Mouse (Mus musculus) MEL (cell line): Measurements from ENCODE around the gene Flnb. TPM values are rescaled to one million over a fixed set of nuclear protein-coding genes. Genes with fewer than 3 reads are reported as not detected.

Experiments
- DNase-seq: peaks from one replicate; pipeline ENCODE4 v3.0.0; 2011; ENCODE audit warnings: low read depth, low spot score
- H3K27ac ChIP-seq: 2 replicates; pipeline ENCODE4 v1.5.1; 2012; ENCODE audit warnings: low read depth, mild to moderate bottlenecking, control low read depth, low read length, moderate library complexity; ENCODE audit not compliant: control insufficient read depth
- H3K27me3 ChIP-seq, 2 experiments: fragments of 150-350 bp in 1 of 2; sonication (generic) in 1 of 2; 2 replicates each; pipeline ENCODE4 v1.6.1; 2012; ENCODE audit warnings: low read length in 2 of 2, mild to moderate bottlenecking in 2 of 2, improper control_type of control experiment in 1 of 2, moderate library complexity in 1 of 2; ENCODE audit not compliant: insufficient read depth in 2 of 2, control insufficient read depth in 1 of 2
- H3K36me3 ChIP-seq, 2 experiments: 2 replicates each; pipeline ENCODE4 v1.6.1; 2012 to 2014; ENCODE audit warnings: low read length in 2 of 2, improper control_type of control experiment in 1 of 2, inconsistent platforms in 1 of 2, mild to moderate bottlenecking in 1 of 2; ENCODE audit not compliant: insufficient read depth in 2 of 2, control insufficient read depth in 1 of 2
- H3K4me1 ChIP-seq, 2 experiments: fragments of 150-350 bp in 1 of 2; sonication (generic) in 1 of 2; 2 replicates each; pipeline ENCODE4 v1.6.1; 2012; ENCODE audit warnings: low read length in 2 of 2, improper control_type of control experiment in 1 of 2, mild to moderate bottlenecking in 1 of 2; ENCODE audit not compliant: insufficient read depth in 2 of 2, control insufficient read depth in 1 of 2
- H3K4me3 ChIP-seq, 2 experiments: fragments of 150-350 bp in 1 of 2; sonication (generic) in 1 of 2; 2 replicates each; pipeline ENCODE4 v1.5.1; 2012; ENCODE audit warnings: low read depth in 2 of 2, low read length in 2 of 2, mild to moderate bottlenecking in 2 of 2, moderate library complexity in 2 of 2, control low read depth in 1 of 2, improper control_type of control experiment in 1 of 2; ENCODE audit not compliant: control insufficient read depth in 1 of 2, insufficient read depth in 1 of 2
- H3K79me2 ChIP-seq: 2 replicates; pipeline ENCODE4 v1.6.1; 2012; ENCODE audit warnings: mild to moderate bottlenecking, low read length, moderate library complexity; ENCODE audit not compliant: control insufficient read depth, poor library complexity, insufficient read depth
- H3K9ac ChIP-seq: 2 replicates; pipeline ENCODE4 v1.6.1; 2012; ENCODE audit warnings: low read depth, mild to moderate bottlenecking, control low read depth, low read length, moderate library complexity; ENCODE audit not compliant: control insufficient read depth, poor library complexity, severe bottlenecking
- H3K9me3 ChIP-seq: fragments of 150-350 bp; sonication (generic); replicated peaks from 2 replicates; pipeline ENCODE4 v1.6.1; 2012; ENCODE audit warnings: mild to moderate bottlenecking, low read length, improper control_type of control experiment, moderate library complexity; ENCODE audit not compliant: insufficient read depth
- BHLHE40 ChIP-seq: IDR thresholded peaks from 2 replicates; pipeline ENCODE4 v1.6.1; 2012; ENCODE audit warnings: low read depth, mild to moderate bottlenecking, inconsistent platforms, low read length, improper control_type of control experiment, borderline replicate concordance
- CTCF ChIP-seq, 3 experiments: IDR thresholded peaks in 2 of 3; conservative IDR thresholded peaks in 1 of 3; 2 replicates each; pipeline ENCODE4 v1.5.1; 2011 to 2012; ENCODE audit warnings: low read length in 3 of 3, low read depth in 2 of 3, mild to moderate bottlenecking in 2 of 3, improper control_type of control experiment in 1 of 3, inconsistent platforms in 1 of 3, mixed read lengths in 1 of 3, moderate library complexity in 1 of 3; ENCODE audit not compliant: control insufficient read depth in 1 of 3, insufficient read depth in 1 of 3, poor library complexity in 1 of 3, severe bottlenecking in 1 of 3
- E2F4 ChIP-seq: IDR thresholded peaks from 2 replicates; pipeline ENCODE4 v1.6.1; 2011; ENCODE audit warnings: low read depth, low read length, improper control_type of control experiment, borderline replicate concordance
- ELF1 ChIP-seq: IDR thresholded peaks from 2 replicates; pipeline ENCODE4 v1.6.1; 2014; ENCODE audit warnings: low read depth, mild to moderate bottlenecking, inconsistent platforms, low read length, improper control_type of control experiment, moderate library complexity
- ETS1 ChIP-seq: IDR thresholded peaks from 2 replicates; pipeline ENCODE4 v1.6.1; 2012; ENCODE audit warnings: low read depth, mild to moderate bottlenecking, inconsistent platforms, low read length, improper control_type of control experiment, moderate library complexity
- GATA1 ChIP-seq: IDR thresholded peaks from 2 replicates; pipeline ENCODE4 v1.6.1; 2011; ENCODE audit warnings: low read depth, low read length, improper control_type of control experiment
- MAFK ChIP-seq: IDR thresholded peaks from 2 replicates; pipeline ENCODE4 v1.6.1; 2011; ENCODE audit warnings: low read depth, mild to moderate bottlenecking, low read length, improper control_type of control experiment, borderline replicate concordance
- MAX ChIP-seq: IDR thresholded peaks from 2 replicates; pipeline ENCODE4 v1.6.1; 2011; ENCODE audit warnings: low read length, improper control_type of control experiment
- MEF2A ChIP-seq: IDR thresholded peaks from 2 replicates; pipeline ENCODE4 v1.6.1; 2014; ENCODE audit warnings: low read depth, mild to moderate bottlenecking, inconsistent platforms, low read length, improper control_type of control experiment; ENCODE audit not compliant: poor library complexity, insufficient replicate concordance, severe bottlenecking; ENCODE audit errors: extremely low read depth
- MXI1 ChIP-seq: IDR thresholded peaks from 2 replicates; pipeline ENCODE4 v1.6.1; 2011; ENCODE audit warnings: mild to moderate bottlenecking, low read depth, low read length, improper control_type of control experiment
- POLR2A ChIP-seq, 2 experiments: IDR thresholded peaks; 2 replicates each; pipeline ENCODE4 v1.6.1; 2011 to 2012; ENCODE audit warnings: low read length in 2 of 2, mild to moderate bottlenecking in 2 of 2, control low read depth in 1 of 2, improper control_type of control experiment in 1 of 2, low read depth in 1 of 2, moderate library complexity in 1 of 2; ENCODE audit not compliant: control insufficient read depth in 1 of 2, insufficient read depth in 1 of 2, poor library complexity in 1 of 2
- POLR2AphosphoS5 ChIP-seq: IDR thresholded peaks from 2 replicates; pipeline ENCODE4 v1.6.1; 2012; ENCODE audit warnings: low read depth, borderline replicate concordance, mild to moderate bottlenecking, inconsistent platforms, low read length, moderate library complexity, mixed read lengths
- RAD21 ChIP-seq: IDR thresholded peaks from 2 replicates; pipeline ENCODE4 v1.6.1; 2011; ENCODE audit warnings: mild to moderate bottlenecking, low read depth, low read length, improper control_type of control experiment
- RCOR1 ChIP-seq: IDR thresholded peaks from 2 replicates; pipeline ENCODE4 v1.6.1; 2012; ENCODE audit warnings: low read depth, mild to moderate bottlenecking, inconsistent platforms, low read length, improper control_type of control experiment
- SMC3 ChIP-seq: IDR thresholded peaks from 2 replicates; pipeline ENCODE4 v1.6.1; 2011; ENCODE audit warnings: low read depth, low read length, improper control_type of control experiment
- TBP ChIP-seq: IDR thresholded peaks from 2 replicates; pipeline ENCODE4 v1.8.0; 2011; ENCODE audit warnings: low read depth, low read length, improper control_type of control experiment
- TCF12 ChIP-seq: IDR thresholded peaks from 2 replicates; pipeline ENCODE4 v1.6.1; 2014; ENCODE audit warnings: low read depth, mild to moderate bottlenecking, inconsistent platforms, low read length, improper control_type of control experiment, moderate library complexity
- USF1 ChIP-seq: IDR thresholded peaks from 2 replicates; pipeline ENCODE4 v1.6.1; 2014; ENCODE audit warnings: low read depth, mild to moderate bottlenecking, inconsistent platforms, low read length, improper control_type of control experiment, moderate library complexity
- ZKSCAN1 ChIP-seq: IDR thresholded peaks from 2 replicates; pipeline ENCODE4 v1.6.1; 2012; ENCODE audit warnings: low read depth, mild to moderate bottlenecking, inconsistent platforms, low read length, improper control_type of control experiment, moderate library complexity
- polyA plus RNA-seq, 2 experiments: library from polyadenylated mRNA; stranded (reverse) in 1 of 2; unstranded in 1 of 2; fragments of >175 nt in 1 of 2; fragments of >200 nt in 1 of 2; gene quantifications; 2 replicates each; pipeline versions ENCODE4 v1.2.1 to v1.2.4; 2012; ENCODE audit warnings: low replicate concordance in 2 of 2, low read depth in 1 of 2; ENCODE audit not compliant: insufficient read length in 2 of 2, insufficient read depth in 1 of 2, missing spikeins in 1 of 2
- total RNA-seq: library from RNA; depleted of rRNA; stranded (reverse); fragments of 300-350 nt; gene quantifications from 2 replicates; pipeline ENCODE4 v1.2.3, GENCODE M21; 2012

Gene Flnb
- total and polyA plus RNA-seq, 3 experiments, result 1.0 to 3.1 TPM; not detected in 1

- DNase-seq, result no peak
- H3K4me3 ChIP-seq, result no peak overlapping the region
- H3K4me1 ChIP-seq, result no peaks in the 10 kb centered on the region
- no peak overlapping the region for H3K27ac ChIP-seq
- no peak overlapping the region for H3K9ac ChIP-seq
- no peaks in the 10 kb centered on the region for H3K36me3 ChIP-seq
- H3K9me3 ChIP-seq, result no peaks in the 10 kb centered on the region
- TF ChIP-seq MEF2A, result no peak
- no peak for TF ChIP-seq TCF12
- TF ChIP-seq GATA1, result no peak
- TF ChIP-seq ETS1, result no peak
- no peak for TF ChIP-seq BHLHE40
- TF ChIP-seq RAD21, result no peak
- no peak for TF ChIP-seq TBP
- no peak for TF ChIP-seq MAX
- no peak for TF ChIP-seq SMC3
- TF ChIP-seq MAFK, result no peak
- no peak for TF ChIP-seq POLR2AphosphoS5
- no peak for TF ChIP-seq POLR2A (IDR thresholded peaks at IDR 0.05; ENCODE audit: control insufficient read depth in 1 of 2, insufficient read depth in 1 of 2, low read depth in 1 of 2, low read length in 2 of 2, poor library complexity in 1 of 2)
- no peak for TF ChIP-seq MXI1
- no peak for TF ChIP-seq ZKSCAN1
- no peak for TF ChIP-seq ELF1
- TF ChIP-seq USF1, result no peak
- TF ChIP-seq E2F4, result no peak
- no peaks in the 10 kb centered on the region for H3K27me3 ChIP-seq
- no peaks in the 10 kb centered on the region for H3K79me2 ChIP-seq
Measured at GRCm38 (mm10) chr14:7992158-7992557, 174.4 kb downstream of the Flnb start.

- Histone ChIP-seq H3K9ac (no peak within 1 kb of the TSS), H3K9me3 (no peaks in the 10 kb centered on the region), H3K27ac (no peak within 1 kb of the TSS), H3K27me3 (no peaks in the 10 kb centered on the region), H3K4me1 (no peaks in the 10 kb centered on the region), H3K79me2 (no peaks in the 10 kb centered on the region), H3K36me3 (no peaks in the 10 kb centered on the region), H3K4me3 (no peak within 1 kb of the TSS)
- no peak for DNase-seq
- TF ChIP-seq CTCF (IDR thresholded peaks at IDR 0.05 in 2 of 3, conservative IDR thresholded peaks at IDR 0.05 in 1 of 3; ENCODE audit: control insufficient read depth in 1 of 3, insufficient read depth in 1 of 3, low read depth in 2 of 3, low read length in 3 of 3, poor library complexity in 1 of 3, severe bottlenecking in 1 of 3) (peak in 2 of 3 experiments; percentile 19 to 32; a peak in 3 of 6 replicates), RCOR1 (no peak), SMC3 (0 out of 2 replicates have a peak, but pooled peaks have one; percentile 11)
Measured at GRCm38 (mm10) chr14:7994271-7994767, 176.6 kb downstream of the Flnb start, which contains the start of gene Dnase1l3. Dnase1l3 (minus strand) TSS chr14:7994573.
